Mouse (Mus musculus): ENCODE results near the gene Gm37240.

DNA sequence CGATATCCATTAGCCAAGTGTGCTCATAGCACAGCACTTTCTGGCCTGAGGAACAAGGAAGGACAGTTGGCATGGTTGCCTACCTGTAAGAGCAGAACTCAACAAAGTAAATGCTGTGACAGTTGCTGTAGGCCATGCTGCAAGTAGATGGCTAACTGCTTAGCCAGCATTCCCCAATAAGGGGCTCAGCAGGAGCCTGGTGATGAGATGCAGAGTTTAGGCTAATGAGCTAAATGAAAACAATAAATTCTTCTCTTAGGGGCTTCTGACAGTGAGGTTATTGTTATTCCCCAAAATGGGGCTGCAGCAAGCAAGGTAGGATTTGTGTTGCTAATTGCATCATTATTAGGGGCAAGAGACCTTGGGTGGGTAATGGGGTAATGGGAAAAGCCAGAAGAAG, 283.5 kb downstream of the Gm37240 start:
- no peak for TF ChIP-seq CTCF (IDR thresholded peaks at IDR 0.05; ENCODE audit: low read depth, low read length)
- no peak for TF ChIP-seq POLR2A (IDR thresholded peaks at IDR 0.05; ENCODE audit: insufficient read depth, low read length)

Measured in ES-Bruce4 (cell line).